Mouse (Mus musculus) G1E (cell line): ENCODE data around the gene Bptf. TPM values are rescaled to one million over a fixed set of nuclear protein-coding genes. Genes with fewer than 3 reads are reported as not detected.
A peak's percentile ranks its signal among the peaks of the same experiment; 100 is the strongest.

ENCODE experiments used
- ATAC-seq: 2 replicates; pipeline ENCODE4 v1.8.0; 2016; ENCODE audit warnings: mild to moderate bottlenecking; ENCODE audit not compliant: insufficient number of reproducible peaks, poor library complexity, low FRiP score, severe bottlenecking; ENCODE audit errors: extremely low read depth
- DNase-seq: peaks from one replicate; pipeline ENCODE4 v3.0.0; 2012; ENCODE audit warnings: low spot score
- H3K27me3 ChIP-seq: 2 replicates; pipeline ENCODE4 v1.6.1; 2012; ENCODE audit warnings: mild to moderate bottlenecking, low read length, inconsistent platforms; ENCODE audit not compliant: insufficient read depth
- H3K36me3 ChIP-seq: replicated peaks from 2 replicates; pipeline ENCODE3; 2012; ENCODE audit warnings: mild to moderate bottlenecking, inconsistent platforms
- H3K4me1 ChIP-seq: 2 replicates; pipeline ENCODE4 v1.6.1; 2012; ENCODE audit warnings: low read depth, low read length, inconsistent platforms, mixed read lengths; ENCODE audit not compliant: insufficient read depth
- H3K4me3 ChIP-seq: 2 replicates; pipeline ENCODE4 v1.5.1; 2012; ENCODE audit warnings: low read depth, mild to moderate bottlenecking, inconsistent platforms, low read length, moderate library complexity, mixed read lengths
- H3K9me3 ChIP-seq: replicated peaks from 2 replicates; pipeline ENCODE4 v1.6.1; 2012; ENCODE audit warnings: inconsistent platforms
- CTCF ChIP-seq: IDR thresholded peaks from 2 replicates; pipeline ENCODE4 v1.5.1; 2012; ENCODE audit warnings: low read depth, low read length, inconsistent platforms, mixed read lengths
- GATA1 ChIP-seq: IDR thresholded peaks from 2 replicates; pipeline ENCODE4 v1.6.1; 2012; ENCODE audit warnings: borderline replicate concordance, low read length, inconsistent platforms, mixed read lengths
- GATA2 ChIP-seq: IDR thresholded peaks from 2 replicates; pipeline ENCODE4 v1.6.1; 2012; ENCODE audit warnings: low read depth, low read length, inconsistent platforms, borderline replicate concordance
- POLR2AphosphoS5 ChIP-seq: IDR thresholded peaks from 2 replicates; pipeline ENCODE4 v1.6.1; 2012; ENCODE audit warnings: low read depth, low read length, inconsistent platforms; ENCODE audit not compliant: insufficient replicate concordance
- TAL1 ChIP-seq: conservative IDR thresholded peaks from 2 replicates; pipeline ENCODE4 v1.6.1; 2012; ENCODE audit warnings: low read depth, low read length, inconsistent platforms, mixed read lengths
- polyA plus RNA-seq: library from polyadenylated mRNA; stranded (reverse); fragments of >175 nt; gene quantifications from 2 replicates; pipeline ENCODE4 v1.2.3, GENCODE M21; 2012
- total RNA-seq, 2 experiments: library from RNA; stranded (forward) in 1 of 2; stranded (reverse) in 1 of 2; fragments of 200-1000 nt in 1 of 2; fragments of >200 nt in 1 of 2; fragmentation: Nextera tagmentation in 1 of 2; gene quantifications; 2 replicates each; pipeline ENCODE4 v1.2.3; 2014 to 2017

Gene Bptf
- total and polyA plus RNA-seq, 3 experiments: 28.5 to 75.6 (median 53.7) TPM

- TF ChIP-seq GATA2 (no peak), CTCF (no peak), POLR2AphosphoS5 (no peak), GATA1 (no peak), TAL1 (no peak)
- H3K4me1 ChIP-seq: peaks cover 26% of the 10 kb centered on the region
- H3K36me3 ChIP-seq: peaks cover 42% of the 10 kb centered on the region
- DNase-seq: no peak
- H3K4me3 ChIP-seq: no peak overlapping the region
- ATAC-seq: no peak
- H3K27me3 ChIP-seq: no peaks in the 10 kb centered on the region
- H3K9me3 ChIP-seq: no peaks in the 10 kb centered on the region
These were observed 6.9 kb downstream of the Bptf start for GRCm38 (mm10) chr11:107125011-107125410.

GRCm38 (mm10) chr11:107124327-107124731 is 7.6 kb downstream of the Bptf start:
- Histone ChIP-seq H3K27me3 (no peaks in the 10 kb centered on the region), H3K36me3 (peaks cover 42% of the 10 kb centered on the region), H3K4me3 (peak overlapping the region; percentile 5; the same call in 1 of the 2 replicates), H3K9me3 (no peaks in the 10 kb centered on the region), H3K4me1 (peaks cover 25% of the 10 kb centered on the region)
- ATAC-seq (peak; percentile 77), DNase-seq (no peak)
- TF ChIP-seq CTCF (no peak), POLR2AphosphoS5 (no peak), GATA2 (no peak), TAL1 (no peak), GATA1 (no peak)

GRCm38 (mm10) chr11:107117789-107118188 is 14.1 kb downstream of the Bptf start:
- DNase-seq (no peak), ATAC-seq (no peak)
- no peaks in the 10 kb centered on the region for H3K9me3 ChIP-seq
- H3K4me1 ChIP-seq: peaks cover 9% of the 10 kb centered on the region
- H3K4me3 ChIP-seq: no peak overlapping the region
- H3K36me3 ChIP-seq: peaks cover 47% of the 10 kb centered on the region
- no peaks in the 10 kb centered on the region for H3K27me3 ChIP-seq
- no peak for TF ChIP-seq CTCF
- no peak for TF ChIP-seq TAL1
- no peak for TF ChIP-seq GATA2

GRCm38 (mm10) chr11:107113881-107114557 is 17.9 kb downstream of the Bptf start:
- Histone ChIP-seq H3K36me3 (peaks cover 61% of the 10 kb centered on the region), H3K27me3 (no peaks in the 10 kb centered on the region), H3K9me3 (no peaks in the 10 kb centered on the region), H3K4me1 (peaks cover 6% of the 10 kb centered on the region), H3K4me3 (no peak overlapping the region)
- TF ChIP-seq CTCF: no peak
- no peak for TF ChIP-seq TAL1
- TF ChIP-seq GATA2: no peak
- TF ChIP-seq GATA1: no peak
- ATAC-seq (no peak), DNase-seq (no peak)

- H3K4me3 ChIP-seq: no peak overlapping the region
- TF ChIP-seq GATA2 (no peak), CTCF (peak; percentile 34), POLR2AphosphoS5 (no peak)
- H3K9me3 ChIP-seq: no peaks in the 10 kb centered on the region
- DNase-seq (no peak), ATAC-seq (peak; percentile 34; the same call in 1 of the 2 replicates)
- H3K36me3 ChIP-seq: peaks cover 66% of the 10 kb centered on the region
- peaks cover 7% of the 10 kb centered on the region for H3K4me1 ChIP-seq
- H3K27me3 ChIP-seq: no peaks in the 10 kb centered on the region
These were observed 18.8 kb downstream of the Bptf start for GRCm38 (mm10) chr11:107113112-107113511.

GRCm38 (mm10) chr11:107109669-107110068 is 22.3 kb downstream of the Bptf start:
- Histone ChIP-seq H3K4me3 (no peak overlapping the region), H3K27me3 (no peaks in the 10 kb centered on the region), H3K36me3 (peaks cover 65% of the 10 kb centered on the region), H3K9me3 (no peaks in the 10 kb centered on the region), H3K4me1 (peaks cover 15% of the 10 kb centered on the region)
- DNase-seq (no peak), ATAC-seq (no peak)
- TF ChIP-seq TAL1 (no peak), GATA2 (no peak), GATA1 (no peak), CTCF (no peak), POLR2AphosphoS5 (no peak)
